Mouse (Mus musculus) small intestine, adult 2 months (tissue): ENCODE data around the gene Irf3. TPM values are rescaled to one million over a fixed set of nuclear protein-coding genes. Genes with fewer than 3 reads are reported as not detected.

ENCODE experiments used
- H3K27ac ChIP-seq: fragments of 200-500 bp; 2 replicates; pipeline ENCODE4 v1.5.1; 2012; ENCODE audit warnings: low read depth, low read length, control low read depth, inconsistent platforms; ENCODE audit not compliant: insufficient read depth
- H3K27me3 ChIP-seq: fragments of 200-500 bp; 2 replicates; pipeline ENCODE4 v1.6.1; 2012; ENCODE audit warnings: mild to moderate bottlenecking, moderate library complexity, low read length, inconsistent platforms; ENCODE audit not compliant: control insufficient read depth, insufficient read depth
- H3K36me3 ChIP-seq: fragments of 200-500 bp; 2 replicates; pipeline ENCODE4 v1.6.1; 2012; ENCODE audit warnings: mild to moderate bottlenecking, low read length, control low read depth, inconsistent platforms; ENCODE audit not compliant: control insufficient read depth, insufficient read depth
- H3K4me1 ChIP-seq: fragments of 200-500 bp; 2 replicates; pipeline ENCODE4 v1.6.1; 2012; ENCODE audit warnings: low read length, inconsistent platforms, mixed read lengths; ENCODE audit not compliant: control insufficient read depth, insufficient read depth, insufficient read length
- H3K4me3 ChIP-seq: fragments of 200-500 bp; 2 replicates; pipeline ENCODE4 v1.5.1; 2012; ENCODE audit warnings: low read depth, mild to moderate bottlenecking, control low read depth, inconsistent platforms, low read length, moderate library complexity
- CTCF ChIP-seq: fragments of 200-500 bp; IDR thresholded peaks from 2 replicates; pipeline ENCODE4 v1.5.1; 2012; ENCODE audit warnings: low read depth, mild to moderate bottlenecking, control low read depth, inconsistent platforms, low read length, moderate library complexity, mixed read lengths; ENCODE audit not compliant: insufficient replicate concordance, insufficient read length; ENCODE audit errors: extremely low read depth
- POLR2A ChIP-seq: fragments of 200-500 bp; IDR thresholded peaks from 2 replicates; pipeline ENCODE4 v1.6.1; 2012; ENCODE audit warnings: low read depth, mild to moderate bottlenecking, control low read depth, inconsistent platforms, low read length, moderate library complexity
- WGBS: fragments of 180-500 bp; shearing (Covaris S2); methylation state at CpG from one replicate; pipeline ENCODE4 v1.1.7; 2018; 5-methylcytosine and 5-hydroxymethylcytosine counted together
- polyA plus RNA-seq: library from polyadenylated mRNA; depleted of rRNA; stranded (reverse); fragments of >200 nt; gene quantifications from 2 replicates; pipeline ENCODE4 v1.2.3, GENCODE M21; 2012; rRNA removed

Irf3 gene
- polyA plus RNA-seq, 1 experiment = 91.0 TPM

DNA sequence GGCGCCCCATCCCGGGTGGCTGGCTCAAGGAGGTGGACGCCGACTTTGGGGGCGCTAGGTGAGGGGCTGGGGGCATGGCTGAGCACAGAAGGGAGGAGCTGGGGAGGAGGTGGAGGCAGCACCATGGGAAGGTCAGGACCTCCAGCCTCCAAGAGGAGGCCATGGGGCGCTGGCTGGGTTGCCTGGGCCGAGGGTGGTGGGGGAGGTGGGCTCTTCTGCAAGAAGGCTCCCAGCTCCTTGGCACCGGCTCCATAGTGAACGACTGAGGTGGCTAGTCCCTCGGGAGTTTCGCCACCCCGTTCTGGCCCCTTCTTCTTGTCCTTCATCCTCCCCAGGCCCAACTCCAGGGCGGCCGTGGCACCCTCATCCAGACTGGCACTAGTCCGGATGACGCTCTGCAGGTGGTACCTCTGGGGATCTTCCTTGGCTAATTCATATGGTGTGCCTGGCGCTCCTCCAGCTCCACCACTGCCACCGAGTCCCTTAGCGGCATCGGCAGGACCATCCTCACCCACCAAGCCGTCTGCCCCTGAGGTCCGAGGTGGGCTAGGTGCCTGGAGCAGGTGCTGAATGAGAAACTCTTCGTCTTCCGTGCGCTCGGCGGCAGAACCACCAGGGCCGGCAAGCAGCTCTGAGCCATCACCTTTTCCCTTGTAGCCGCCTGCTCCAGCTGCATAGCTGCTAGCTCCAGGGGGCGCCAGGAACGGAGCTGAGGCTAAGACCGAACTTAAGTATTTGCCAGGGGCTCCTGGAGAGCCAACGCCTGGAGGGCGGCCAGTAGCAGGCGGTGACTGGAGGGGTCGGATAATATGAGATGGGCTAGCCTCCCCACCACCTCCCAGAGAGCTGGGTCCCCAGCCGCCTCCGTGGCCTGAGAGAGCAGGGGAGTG is 50.8 kb downstream of the Irf3 start:
- WGBS = 93% methylated on average over 38 of the region's 38 CpGs
- Histone ChIP-seq H3K27me3 (no peaks in the 10 kb centered on the region), H3K4me1 (peaks cover 5% of the 10 kb centered on the region), H3K27ac (no peak overlapping the region), H3K4me3 (no peak overlapping the region), H3K36me3 (peaks cover 62% of the 10 kb centered on the region)
- TF ChIP-seq POLR2A (no peak), CTCF (no peak)

DNA sequence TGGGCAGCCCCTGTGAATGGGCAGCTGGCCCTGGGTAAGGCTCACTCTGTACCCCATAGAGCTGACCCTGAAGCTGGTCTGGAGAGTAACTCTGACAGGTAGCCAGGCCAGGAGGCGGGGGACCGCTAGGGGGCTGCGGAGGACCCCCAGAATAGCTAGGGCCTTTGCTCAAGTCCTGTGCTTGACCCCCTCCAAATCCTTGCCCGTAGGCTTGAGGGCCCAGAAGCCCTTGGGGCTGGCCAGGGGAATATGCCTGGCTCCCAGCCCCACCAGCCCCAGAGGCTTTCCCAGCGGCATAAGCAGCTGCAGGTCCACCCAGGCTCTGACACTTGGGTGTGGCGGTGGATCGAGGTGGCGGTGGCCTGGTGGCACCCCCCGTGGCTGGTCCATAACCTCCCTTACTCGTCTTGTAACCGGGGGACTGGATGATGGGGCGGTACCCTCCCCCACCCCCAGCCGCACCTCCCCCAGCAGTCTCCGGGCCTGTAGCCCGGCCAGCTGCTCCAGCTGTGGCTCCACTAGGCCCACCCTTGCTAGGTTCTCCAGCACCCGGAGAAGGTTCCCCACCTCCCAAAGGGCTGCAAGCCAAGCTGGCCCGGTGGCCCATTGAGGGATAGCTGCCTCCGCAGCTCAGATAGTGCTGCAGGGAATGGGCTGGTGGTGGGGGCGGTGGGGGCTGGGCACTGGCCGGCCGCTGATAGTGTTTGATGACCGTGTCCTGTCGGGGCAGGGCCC is 51.6 kb downstream of the Irf3 start:
- no peak for TF ChIP-seq POLR2A
- TF ChIP-seq CTCF = no peak
- Histone ChIP-seq H3K36me3 (peaks cover 54% of the 10 kb centered on the region), H3K27ac (no peak overlapping the region), H3K4me3 (no peak overlapping the region), H3K4me1 (peaks cover 8% of the 10 kb centered on the region), H3K27me3 (no peaks in the 10 kb centered on the region)
- WGBS = 91% methylated on average over 23 of the region's 23 CpGs

- Histone ChIP-seq H3K36me3 (peaks cover 40% of the 10 kb centered on the region), H3K27me3 (no peaks in the 10 kb centered on the region), H3K27ac (no peak overlapping the region), H3K4me1 (peaks cover 8% of the 10 kb centered on the region), H3K4me3 (peak overlapping the region; percentile 98)
- 39% methylated on average over 16 of the region's 16 CpGs for WGBS
- TF ChIP-seq POLR2A (no peak), CTCF (no peak)
Measured at GRCm38 (mm10) chr7:45050945-45051600, 53.6 kb downstream of the Irf3 start.

GRCm38 (mm10) chr7:45051601-45051974 is 54.1 kb downstream of the Irf3 start:
- H3K4me3 ChIP-seq = peak overlapping the region; percentile 98
- WGBS = 15% methylated on average over 13 of the region's 13 CpGs
- no peaks in the 10 kb centered on the region for H3K27me3 ChIP-seq
- H3K36me3 ChIP-seq = peaks cover 35% of the 10 kb centered on the region
- TF ChIP-seq CTCF (no peak), POLR2A (no peak)
- peaks cover 8% of the 10 kb centered on the region for H3K4me1 ChIP-seq
- no peak overlapping the region for H3K27ac ChIP-seq

Other genes starting within 250 kb of the Irf3 start
- 20.4 and 40.3 TPM in 2 replicates for gene Vrk3, start 249.2 kb upstream of the Irf3 start, polyA plus RNA-seq
- 0.08 and 0.19 TPM in 2 replicates for gene Zfp473, start 246.6 kb upstream of the Irf3 start, polyA plus RNA-seq
- gene Nup62, start 181.6 kb upstream of the Irf3 start, polyA plus RNA-seq = 30.9 and 53.3 TPM in 2 replicates
- 8.0 and 13.8 TPM in 2 replicates for gene Il4i1, start 181.3 kb upstream of the Irf3 start, polyA plus RNA-seq
- gene Atf5, start 181.0 kb upstream of the Irf3 start, polyA plus RNA-seq = 83.9 and 102 TPM in 2 replicates
- gene Akt1s1, start 148.7 kb upstream of the Irf3 start, polyA plus RNA-seq = 180 and 283 TPM in 2 replicates
- gene Tbc1d17, start 148.6 kb upstream of the Irf3 start, polyA plus RNA-seq = 32.1 and 63.2 TPM in 2 replicates
- 36.9 and 84.2 TPM in 2 replicates for gene Pnkp, start 140.5 kb upstream of the Irf3 start, polyA plus RNA-seq
- 82.3 and 141 TPM in 2 replicates for gene Ptov1, start 127.9 kb upstream of the Irf3 start, polyA plus RNA-seq
- gene Med25, start 104.9 kb upstream of the Irf3 start, polyA plus RNA-seq = 85.8 and 208 TPM in 2 replicates
- gene Fuz, start 101.6 kb upstream of the Irf3 start, polyA plus RNA-seq = 15.8 and 27.5 TPM in 2 replicates
- 49.8 and 85.2 TPM in 2 replicates for gene Ap2a1, start 68.2 kb upstream of the Irf3 start, polyA plus RNA-seq
- gene Tsks, start 54.4 kb upstream of the Irf3 start, polyA plus RNA-seq = not detected in 2 replicates
- 5.2 and 7.6 TPM in 2 replicates for gene Cpt1c, start 22.8 kb upstream of the Irf3 start, polyA plus RNA-seq
- 50.0 and 68.6 TPM in 2 replicates for gene Prmt1, start 11.1 kb upstream of the Irf3 start, polyA plus RNA-seq
- 10.1 and 16.3 TPM in 2 replicates for gene Bcl2l12, start 1.1 kb downstream of the Irf3 start, polyA plus RNA-seq
- gene Scaf1, start 18.7 kb downstream of the Irf3 start, polyA plus RNA-seq = 39.8 and 73.0 TPM in 2 replicates
- gene Rras, start 20.3 kb downstream of the Irf3 start, polyA plus RNA-seq = 49.3 and 67.9 TPM in 2 replicates
- gene Prr12, start 55.2 kb downstream of the Irf3 start, polyA plus RNA-seq = 8.1 and 13.2 TPM in 2 replicates
- gene Nosip, start 64.8 kb downstream of the Irf3 start, polyA plus RNA-seq = 39.3 and 92.7 TPM in 2 replicates
- 81.7 and 172 TPM in 2 replicates for gene Prrg2, start 65.0 kb downstream of the Irf3 start, polyA plus RNA-seq
- 40.0 and 49.9 TPM in 2 replicates for gene Rcn3, start 94.6 kb downstream of the Irf3 start, polyA plus RNA-seq
- 47.9 and 78.3 TPM in 2 replicates for gene Fcgrt, start 106.2 kb downstream of the Irf3 start, polyA plus RNA-seq
- gene Rps11, start 126.8 kb downstream of the Irf3 start, polyA plus RNA-seq = 159 and 207 TPM in 2 replicates
- 1,193 and 1,266 TPM in 2 replicates for gene Rpl13a, start 131.1 kb downstream of the Irf3 start, polyA plus RNA-seq
- 1.5 TPM in 1 of 2 replicates, not detected in the other for gene Gm45713, start 138.6 kb downstream of the Irf3 start, polyA plus RNA-seq
- 22.1 and 45.8 TPM in 2 replicates for gene Flt3l, start 138.8 kb downstream of the Irf3 start, polyA plus RNA-seq
- 25.3 and 48.5 TPM in 2 replicates for gene Pih1d1, start 156.7 kb downstream of the Irf3 start, polyA plus RNA-seq
- 133 and 253 TPM in 2 replicates for gene Aldh16a1, start 156.9 kb downstream of the Irf3 start, polyA plus RNA-seq
- 0.03 and 0.09 TPM in 2 replicates for gene Slc17a7, start 166.3 kb downstream of the Irf3 start, polyA plus RNA-seq
- gene Gfy, start 181.9 kb downstream of the Irf3 start, polyA plus RNA-seq = not detected in 2 replicates
- gene Pth2, start 183.3 kb downstream of the Irf3 start, polyA plus RNA-seq = not detected in 2 replicates
- gene Ccdc155, start 207.2 kb downstream of the Irf3 start, polyA plus RNA-seq = not detected in 2 replicates
- gene Dkkl1, start 214.5 kb downstream of the Irf3 start, polyA plus RNA-seq = 0.24 and 0.84 TPM in 2 replicates
- 8.0 and 32.2 TPM in 2 replicates for gene Tead2, start 218.1 kb downstream of the Irf3 start, polyA plus RNA-seq
- gene Cd37, start 241.5 kb downstream of the Irf3 start, polyA plus RNA-seq = 33.4 and 63.6 TPM in 2 replicates
- not detected in 2 replicates for gene Slc6a16, start 243.4 kb downstream of the Irf3 start, polyA plus RNA-seq